Mouse (Mus musculus) bone marrow macrophage, adult 2 months (primary cell): ENCODE measurements around the gene Gnat2.

Experiments
- CTCF ChIP-seq: IDR thresholded peaks from 2 replicates; pipeline ENCODE4 v1.5.1; 2012; ENCODE audit warnings: low read depth, mild to moderate bottlenecking, low read length, moderate library complexity
- POLR2A ChIP-seq: IDR thresholded peaks from 2 replicates; pipeline ENCODE4 v1.6.1; 2012; ENCODE audit warnings: mild to moderate bottlenecking, low read depth, low read length, borderline replicate concordance

DNA sequence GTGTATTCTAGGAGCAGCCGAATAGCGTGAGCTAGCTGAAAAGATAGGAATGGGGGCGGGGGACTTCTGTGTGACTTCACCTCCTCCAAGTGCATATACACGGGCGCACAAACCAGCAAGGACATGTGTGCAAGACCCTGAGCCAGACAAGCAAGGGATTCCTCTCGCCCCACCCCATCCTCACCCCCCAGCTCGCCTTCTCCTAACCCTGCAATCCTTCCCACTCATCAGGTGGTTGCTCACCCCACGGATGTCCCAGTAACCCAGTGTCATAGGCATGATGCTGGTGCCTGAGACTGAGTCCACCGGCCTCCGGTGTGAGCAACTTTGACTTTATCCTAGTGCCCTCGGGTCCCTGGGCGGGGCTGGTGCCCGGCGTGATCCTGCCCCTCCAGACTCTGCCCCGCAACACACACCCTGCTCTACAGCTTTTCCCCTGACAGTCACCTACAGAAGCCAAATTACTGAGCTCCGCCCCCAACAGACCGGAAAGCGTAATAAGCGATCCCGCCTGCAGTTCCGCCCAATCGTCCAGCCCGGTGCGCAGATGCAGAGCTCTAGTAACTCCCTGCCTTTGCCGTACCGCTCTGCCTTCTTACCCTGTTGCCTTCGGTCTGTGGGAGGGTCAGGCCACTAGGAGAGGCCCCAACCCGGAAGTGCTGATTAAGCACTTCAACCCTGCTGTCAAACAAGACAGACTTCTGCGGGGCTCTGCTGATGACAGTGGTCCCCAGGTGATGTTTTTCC lies 48.0 kb upstream of the Gnat2 start, which contains the start of gene Gstm4:
- TF ChIP-seq CTCF (no peak), POLR2A (no peak)
